ENCODE assay signal across 23 mouse cellular contexts in the genomic region with DNA sequence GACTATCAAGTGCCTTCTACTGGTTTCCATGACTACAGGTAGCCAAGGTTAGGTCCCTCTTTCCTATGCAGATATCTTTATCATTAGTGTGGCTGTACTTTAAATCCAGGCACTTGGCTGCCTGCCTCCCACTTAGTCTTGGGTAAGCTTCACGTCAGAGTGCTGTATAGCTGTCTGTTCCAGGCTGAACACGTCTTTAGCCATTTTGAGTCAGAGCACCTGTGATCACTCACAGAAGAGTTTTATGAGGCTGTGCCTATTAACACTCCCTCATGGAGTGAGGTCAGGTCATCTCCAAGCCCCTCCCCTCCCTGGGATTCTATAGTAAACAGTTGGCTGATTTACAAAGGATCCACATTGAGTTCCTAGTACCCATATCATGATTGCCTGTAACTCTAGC.
"Had no signal": no experiment of that assay in that cellular context is flagged by ENCODE, and none has a peak within 500 bp of the region (broad histone marks: within the 10 kb centered on the region; RNA-seq: fewer than 3 reads in every experiment).

No protein-coding gene starts in this region.

- H3K4me2 ChIP-seq: heart, embryonic 13.5 days; heart, embryonic 15.5 days; hindbrain, embryonic 13.5 days; hindbrain, embryonic 15.5 days; limb, embryonic 13.5 days; limb, embryonic 15.5 days; liver, embryonic 12.5 days had no signal

- ATAC-seq: forebrain, postnatal 0 days; hindbrain, postnatal 0 days; intestine, embryonic 16.5 days; liver, embryonic 12.5 days had no signal

- DNase-seq: forebrain, postnatal 0 days; gastrocnemius, postnatal 14 days; gastrocnemius, postnatal 36 days; heart, adult 2 months; heart, postnatal 14 days; heart, postnatal 36 days; kidney, adult 11 months; kidney, adult 9 months; kidney, postnatal 14 days; layer of hippocampus, adult 9-11 months; layer of hippocampus, postnatal 36 days; left cerebral cortex, postnatal 4 days; lung, adult 18-20 months had no signal

- H3K4me1 ChIP-seq: heart, embryonic 13.5 days; heart, embryonic 15.5 days; hindbrain, embryonic 13.5 days; hindbrain, embryonic 15.5 days; limb, embryonic 13.5 days; limb, embryonic 15.5 days; liver, embryonic 12.5 days had no signal

- H3K27ac ChIP-seq: heart, adult 2 months; heart, embryonic 13.5 days; heart, embryonic 15.5 days; hindbrain, embryonic 13.5 days; hindbrain, embryonic 15.5 days; hindbrain, postnatal 0 days; limb, embryonic 13.5 days; limb, embryonic 15.5 days; liver, embryonic 12.5 days; liver, embryonic 14.5 days had no signal

- H3K4me3 ChIP-seq: heart, adult 2 months; heart, embryonic 13.5 days; heart, embryonic 15.5 days; hindbrain, embryonic 13.5 days; hindbrain, embryonic 15.5 days; limb, embryonic 13.5 days; limb, embryonic 15.5 days; liver, embryonic 12.5 days had no signal

- H3K9ac ChIP-seq: forebrain, postnatal 0 days; heart, embryonic 13.5 days; heart, embryonic 15.5 days; hindbrain, embryonic 13.5 days; hindbrain, embryonic 15.5 days; limb, embryonic 13.5 days; limb, embryonic 15.5 days; liver, embryonic 12.5 days; liver, embryonic 14.5 days had no signal

- H3K9me3 ChIP-seq: heart, embryonic 13.5 days; heart, embryonic 15.5 days; hindbrain, embryonic 13.5 days; hindbrain, embryonic 15.5 days; limb, embryonic 13.5 days; limb, embryonic 15.5 days; liver, embryonic 12.5 days had no signal

- H3K27me3 ChIP-seq: heart, embryonic 13.5 days; heart, embryonic 15.5 days; hindbrain, embryonic 15.5 days; liver, embryonic 12.5 days had no signal

- H3K36me3 ChIP-seq: heart, embryonic 13.5 days; heart, embryonic 15.5 days; hindbrain, embryonic 13.5 days; hindbrain, embryonic 15.5 days; limb, embryonic 13.5 days; limb, embryonic 15.5 days; liver, embryonic 12.5 days had no signal
